ENCODE assay signal across 8 mouse cellular contexts in the genomic region with DNA sequence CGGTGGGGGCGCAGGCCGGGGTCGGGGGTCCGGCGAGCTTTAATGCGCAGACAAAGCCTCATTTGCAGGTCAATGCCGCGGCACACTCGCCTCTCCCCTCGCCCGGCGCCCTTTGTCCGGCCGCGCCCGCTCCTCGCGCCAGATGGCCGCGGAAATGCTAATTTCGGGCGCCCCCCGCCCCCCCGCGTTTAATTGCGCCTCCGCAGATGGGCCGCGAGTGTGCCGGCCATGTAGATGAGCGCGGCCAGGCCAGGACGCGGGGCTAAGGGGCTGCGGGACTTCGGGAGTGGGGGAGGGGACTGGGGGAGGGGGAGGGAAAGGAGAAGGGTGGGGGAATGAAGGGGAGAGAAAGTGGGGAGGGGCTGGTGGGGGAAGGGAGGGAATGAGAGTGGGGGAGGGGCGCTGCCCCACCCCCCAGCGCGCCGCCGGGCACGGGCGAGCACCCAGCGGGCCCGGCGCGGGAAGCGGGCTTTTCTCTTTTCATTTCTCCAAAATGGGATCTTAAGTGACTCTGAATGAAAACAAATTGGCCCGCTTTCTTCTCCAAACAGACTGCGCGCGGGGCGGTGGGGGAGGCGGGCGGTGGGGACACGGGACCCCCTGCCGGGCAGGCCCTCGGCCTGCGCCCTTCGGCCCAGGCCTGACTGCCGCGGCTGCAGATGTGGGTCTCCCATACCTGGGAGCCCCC. TPM values are rescaled to one million over a fixed set of nuclear protein-coding genes. Genes with fewer than 3 reads are reported as not detected.
DNase-seq lines count a peak whose midpoint lies in the region; ATAC-seq and TF ChIP-seq lines count a peak whose summit lies in the region.

No protein-coding gene starts in this region.

- H3K27me3 ChIP-seq in heart, embryonic 13.5 days (replicated peaks): peaks cover 36% of the 10 kb centered on the region
- no peaks in the 10 kb centered on the region for H3K27me3 ChIP-seq in hindbrain, embryonic 14.5 days (ENCODE audit: control insufficient read depth, insufficient read depth, low read length)
- H3K27me3 ChIP-seq in liver, postnatal 0 days (ENCODE audit: insufficient read depth, low read length): peaks cover 25% of the 10 kb centered on the region

- no peaks in the 10 kb centered on the region for H3K36me3 ChIP-seq in heart, embryonic 13.5 days
- no peaks in the 10 kb centered on the region for H3K36me3 ChIP-seq in hindbrain, embryonic 14.5 days (replicated peaks; ENCODE audit: control insufficient read depth, insufficient read depth)
- no peaks in the 10 kb centered on the region for H3K36me3 ChIP-seq in liver, postnatal 0 days (replicated peaks; ENCODE audit: insufficient read depth, low read length)

- no peak for TF ChIP-seq CTCF in liver, postnatal 0 days (IDR thresholded peaks at IDR 0.05; ENCODE audit: low read depth)

- 0 out of 2 replicates have a peak overlapping the region, but pooled peaks have one; percentile 14 for H3K27ac ChIP-seq in heart, embryonic 13.5 days (replicated peaks)
- H3K27ac ChIP-seq in hindbrain, embryonic 14.5 days: peak overlapping the region; percentile 56; the same call in 1 of the 2 replicates
- no peak overlapping the region for H3K27ac ChIP-seq in liver, postnatal 0 days (ENCODE audit: low read depth)

- H3K9ac ChIP-seq in heart, embryonic 13.5 days: peak overlapping the region; percentile 88
- peak overlapping the region; percentile 75 for H3K9ac ChIP-seq in hindbrain, embryonic 14.5 days
- peak overlapping the region; percentile 6 for H3K9ac ChIP-seq in liver, postnatal 0 days (replicated peaks)

- no peaks in the 10 kb centered on the region for H3K9me3 ChIP-seq in heart, embryonic 13.5 days
- H3K9me3 ChIP-seq in hindbrain, embryonic 14.5 days (ENCODE audit: control insufficient read depth, low read length): no peaks in the 10 kb centered on the region
- H3K9me3 ChIP-seq in liver, postnatal 0 days (ENCODE audit: low read length): no peaks in the 10 kb centered on the region

- H3K4me1 ChIP-seq in heart, embryonic 13.5 days: peaks cover 17% of the 10 kb centered on the region
- H3K4me1 ChIP-seq in hindbrain, embryonic 14.5 days (replicated peaks; ENCODE audit: control insufficient read depth, insufficient read depth, low read length): peaks cover 15% of the 10 kb centered on the region
- no peaks in the 10 kb centered on the region for H3K4me1 ChIP-seq in liver, postnatal 0 days (ENCODE audit: insufficient read depth)

- peak overlapping the region; percentile 60 for H3K4me3 ChIP-seq in heart, embryonic 13.5 days
- H3K4me3 ChIP-seq in hindbrain, embryonic 14.5 days (replicated peaks; ENCODE audit: low read length): peak overlapping the region; percentile 39
- peak overlapping the region; percentile 43 for H3K4me3 ChIP-seq in liver, postnatal 0 days (ENCODE audit: low read depth, low read length)

- no peak for TF ChIP-seq EP300 in liver, postnatal 0 days (IDR thresholded peaks at IDR 0.05; ENCODE audit: low read depth)

- no peak for DNase-seq in heart, adult 11 months
- DNase-seq in embryo, embryonic 11 days: peak; percentile 90
- peak; percentile 48 for DNase-seq in hindbrain, embryonic 14.5 days (ENCODE audit: low spot score)
- DNase-seq in liver, postnatal 0 days: no peak
- no peak for DNase-seq in thymus, postnatal 25 days
- no peak for DNase-seq in spleen, adult 18-20 months
- DNase-seq in thymus, adult 18-20 months: no peak

- H3K4me2 ChIP-seq in heart, embryonic 13.5 days: peak overlapping the region; percentile 88
- H3K4me2 ChIP-seq in hindbrain, embryonic 14.5 days (replicated peaks): peak overlapping the region; percentile 90
- peak overlapping the region; percentile 76 for H3K4me2 ChIP-seq in liver, postnatal 0 days (ENCODE audit: low read depth, low read length)

- 2% methylated on average over 55 of the region's 63 CpGs for WGBS in heart, embryonic 13.5 days
- 2% methylated on average over 52 of the region's 63 CpGs for WGBS in hindbrain, embryonic 14.5 days
- 6% methylated on average over 57 of the region's 63 CpGs for WGBS in liver, postnatal 0 days (ENCODE audit: insufficient replicate concordance)

- ATAC-seq in heart, embryonic 13.5 days (ENCODE audit: extremely low read depth, insufficient number of reproducible peaks, low FRiP score, low TSS enrichment): no peak
- peak; percentile 51; the same call in 1 of the 2 replicates for ATAC-seq in hindbrain, embryonic 14.5 days (ENCODE audit: low FRiP score)
- peak; percentile 21; the same call in 1 of the 2 replicates for ATAC-seq in liver, postnatal 0 days

RNA-seq across cellular contexts. Expression of gene Cdkn1c, which starts 22.8 kb away (rescaled TPM):
- polyA plus RNA-seq in heart, embryonic 13.5 days (2015; fragmentation: Nextera tagmentation; extraction: Ambion mirVana): 621 and 622 TPM in 2 replicates
- 293 and 336 TPM in 2 replicates for polyA plus RNA-seq in hindbrain, embryonic 14.5 days (2014; fragmentation: Nextera tagmentation; extraction: Ambion mirVana)
- 36.4 and 52.4 TPM in 2 replicates for polyA plus RNA-seq in liver, postnatal 0 days (2015; fragmentation: Nextera tagmentation; extraction: Ambion mirVana)

RNA-seq across cellular contexts. Expression of gene Slc22a18, which starts 35.5 kb away (rescaled TPM):
- 0.90 and 1.3 TPM in 2 replicates for polyA plus RNA-seq in heart, embryonic 13.5 days (2015; fragmentation: Nextera tagmentation; extraction: Ambion mirVana)
- 0.90 and 1.0 TPM in 2 replicates for polyA plus RNA-seq in hindbrain, embryonic 14.5 days (2014; fragmentation: Nextera tagmentation; extraction: Ambion mirVana)
- polyA plus RNA-seq in liver, postnatal 0 days (2015; fragmentation: Nextera tagmentation; extraction: Ambion mirVana): 18.6 and 20.4 TPM in 2 replicates

Comparison
In these comparisons a context has a peak if more than half of its experiments do, and no peak if none do; other contexts are left out.
1. H3K9ac ChIP-seq: peak in every context shown above with its lines; median percentile 88 in heart, embryonic 13.5 days; 75 in hindbrain, embryonic 14.5 days; 6 in liver, postnatal 0 days.
2. DNase-seq: peak in embryo, embryonic 11 days (single experiment) and hindbrain, embryonic 14.5 days (single experiment); none in heart, adult 11 months (single experiment), liver, postnatal 0 days (single experiment), thymus, postnatal 25 days (single experiment), spleen, adult 18-20 months (0 of 2) and thymus, adult 18-20 months (0 of 2).
3. Peak in every context shown above with its lines, with median percentiles within 50 percentile points of each other: H3K4me2 ChIP-seq and H3K4me3 ChIP-seq.